Mouse (Mus musculus) cerebellum, adult 18-20 months (tissue): ENCODE measurements at regions not wholly inside any gene's neighbourhood (a gene's known extent, or its start where the extent isn't known, plus 50 kb on each side); places are given as distances from the start of the nearest gene placed in this dataset.
A peak's percentile ranks its signal among the peaks of the same experiment; 100 is the strongest.

Source experiments
- DNase-seq, 2 experiments: peaks; one replicate each; pipeline ENCODE4 v3.0.0; 2021

DNA sequence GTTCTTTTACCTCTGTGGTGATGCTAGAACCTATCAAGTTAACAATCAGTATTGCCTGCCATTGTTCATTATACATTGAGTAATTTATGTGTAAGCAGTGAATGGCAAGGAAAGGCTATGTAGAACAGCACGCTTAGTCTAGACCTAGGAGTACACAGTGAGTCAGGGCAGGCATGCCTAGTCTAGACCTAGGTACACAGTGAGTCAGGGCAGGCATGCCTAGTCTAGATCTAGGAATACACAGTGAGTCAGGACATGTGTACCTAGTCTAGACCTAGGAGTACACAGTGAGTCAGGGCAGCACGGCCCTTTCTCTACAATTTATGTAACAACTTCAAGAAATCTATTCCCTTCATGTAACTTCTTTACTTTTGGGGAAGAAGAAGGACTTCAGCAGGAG is 347.2 kb downstream of the Tmem232 start:
- no peak for DNase-seq

DNA sequence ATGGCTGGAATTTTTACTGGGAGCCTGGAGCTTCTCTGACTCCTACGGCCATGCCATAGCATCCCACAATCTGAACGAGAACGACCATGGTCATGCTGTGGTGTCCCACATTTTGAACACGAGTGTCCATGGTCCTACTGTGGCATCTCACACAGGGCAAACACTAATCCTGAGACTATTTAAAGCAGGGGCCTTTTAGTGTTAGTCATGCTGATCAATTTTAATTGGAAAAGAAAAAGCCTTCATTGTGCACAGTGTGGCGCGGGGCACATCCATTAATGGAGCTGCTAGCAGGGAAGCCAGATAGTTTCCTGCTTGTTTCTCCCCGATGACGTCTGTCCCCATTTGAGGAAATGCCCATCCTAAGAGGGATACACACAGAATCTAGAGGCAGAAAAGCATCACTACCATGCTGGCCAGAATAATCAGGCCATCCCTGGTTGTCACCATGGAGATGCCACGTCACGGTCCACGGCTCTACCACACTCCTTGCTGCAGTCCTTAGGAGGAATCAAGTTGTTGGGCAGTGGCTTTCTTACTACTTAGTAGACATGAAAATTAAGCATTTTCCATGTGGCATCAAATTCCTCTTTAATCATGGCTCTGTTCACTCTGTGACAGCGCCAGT is 348.0 kb downstream of the Tmem232 start:
- no peak for DNase-seq

DNA sequence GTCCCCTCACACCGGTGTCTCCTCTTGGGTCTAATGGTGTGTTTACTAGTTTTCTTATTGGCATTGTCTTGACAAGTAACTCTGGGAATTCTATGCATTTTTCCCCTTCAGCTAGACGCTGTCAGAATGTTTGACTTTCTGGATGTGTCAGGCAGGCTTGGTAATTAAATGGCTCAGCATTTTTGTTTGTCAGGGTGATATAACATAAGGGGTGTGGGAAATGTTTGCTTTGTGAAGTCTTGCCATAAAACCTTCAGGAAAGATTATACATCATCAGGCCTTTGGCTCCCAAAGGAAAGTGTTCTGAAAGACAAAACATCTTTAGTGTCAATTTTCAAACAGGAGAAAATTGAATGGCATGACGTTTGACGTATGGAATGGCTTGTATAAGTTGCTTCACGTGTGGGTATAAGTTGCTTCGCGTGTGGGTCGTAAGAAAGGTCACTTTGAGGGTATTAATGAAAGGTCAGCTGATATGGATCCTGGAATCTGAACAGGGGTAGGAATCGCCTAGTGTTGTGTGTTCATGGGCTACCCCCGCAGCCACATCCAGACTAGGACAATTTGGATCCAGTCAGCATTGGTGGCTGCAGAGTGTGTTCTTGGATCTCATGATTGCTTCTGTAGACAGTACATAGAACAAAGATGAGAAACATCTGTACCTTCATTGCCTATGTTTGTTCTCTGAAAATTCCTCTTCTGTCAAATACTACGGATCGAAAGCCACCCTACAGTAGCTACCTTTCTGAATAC is 349.6 kb downstream of the Tmem232 start:
- DNase-seq: no peak

DNA sequence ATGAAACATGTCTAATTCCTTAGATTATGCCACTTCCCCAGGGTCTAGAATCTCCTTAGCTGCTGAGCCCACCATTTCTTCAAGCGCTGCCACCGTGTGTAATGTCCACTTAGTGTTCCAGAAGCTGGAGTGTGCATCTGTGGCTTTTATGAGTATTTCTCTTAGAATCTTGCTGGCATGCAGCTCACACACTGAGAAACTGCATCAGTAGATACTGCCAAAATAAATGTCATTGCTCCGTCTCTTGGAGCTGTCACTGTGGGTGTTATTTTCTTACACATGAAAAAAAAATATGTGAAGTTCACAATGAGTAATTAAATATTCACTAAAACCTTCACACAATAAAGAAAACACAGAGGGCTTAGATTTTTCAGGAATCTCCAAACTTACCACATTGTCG is 345.3 kb upstream of the 4930583I09Rik start:
- DNase-seq: no peak

DNA sequence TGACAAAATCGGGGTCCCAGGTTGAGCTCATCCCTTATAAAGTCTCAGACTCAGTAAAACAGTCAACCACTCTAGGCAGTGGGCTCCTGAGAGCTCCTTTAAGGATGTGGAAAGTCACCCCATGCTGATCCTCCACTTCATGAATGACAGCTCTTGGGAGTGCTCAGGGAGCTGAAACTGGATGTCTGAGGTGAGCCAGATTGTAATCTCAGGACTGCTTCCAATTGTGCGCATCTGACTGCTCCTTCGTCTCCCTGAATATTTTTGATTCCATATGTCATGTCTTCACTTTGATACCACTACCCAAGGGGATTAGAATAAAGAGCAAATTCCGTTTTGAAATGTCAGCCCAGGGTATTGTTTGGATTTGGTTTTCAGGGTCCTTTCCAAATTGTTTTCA is 339.9 kb upstream of the 4930583I09Rik start:
- DNase-seq: no peak

DNA sequence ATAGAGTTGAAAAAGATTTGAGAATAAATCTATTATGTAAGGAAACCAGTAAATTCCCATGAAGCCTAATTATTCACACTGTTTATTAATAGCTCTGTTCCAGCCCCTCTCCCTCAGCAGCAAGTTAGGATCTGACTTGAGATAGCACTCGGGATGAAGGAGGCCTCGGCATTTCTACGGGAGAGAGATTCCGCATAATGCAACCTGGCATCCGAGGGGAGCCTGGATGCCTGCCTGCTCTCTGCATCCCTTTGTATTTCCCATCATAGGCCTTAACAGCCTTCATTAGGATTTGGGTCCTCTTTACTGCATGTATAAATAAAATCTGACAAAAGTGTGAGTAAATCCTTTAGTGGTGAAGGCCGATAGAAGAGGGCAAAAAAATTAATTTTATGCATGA is 338.2 kb upstream of the 4930583I09Rik start:
- no peak for DNase-seq

DNA sequence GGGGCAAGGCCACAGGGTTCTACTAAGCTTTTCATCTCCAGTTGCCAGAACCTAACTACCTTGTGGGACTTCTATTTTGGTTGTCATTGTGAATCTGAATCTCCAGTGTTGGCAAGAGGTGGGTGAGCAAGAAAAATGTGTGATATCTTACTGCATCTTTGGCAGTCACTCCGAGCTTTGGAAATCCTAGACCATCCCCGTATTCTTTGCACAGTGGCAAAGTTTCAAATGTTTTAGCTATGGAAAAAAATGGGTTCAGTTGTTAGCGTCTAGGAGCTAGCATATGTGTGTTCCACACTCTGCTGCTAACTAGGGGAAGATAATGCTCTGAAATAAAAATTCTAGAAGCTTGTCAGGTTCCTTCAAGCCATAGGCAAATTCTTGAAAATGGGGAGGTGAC is 337.4 kb upstream of the 4930583I09Rik start:
- no peak for DNase-seq

DNA sequence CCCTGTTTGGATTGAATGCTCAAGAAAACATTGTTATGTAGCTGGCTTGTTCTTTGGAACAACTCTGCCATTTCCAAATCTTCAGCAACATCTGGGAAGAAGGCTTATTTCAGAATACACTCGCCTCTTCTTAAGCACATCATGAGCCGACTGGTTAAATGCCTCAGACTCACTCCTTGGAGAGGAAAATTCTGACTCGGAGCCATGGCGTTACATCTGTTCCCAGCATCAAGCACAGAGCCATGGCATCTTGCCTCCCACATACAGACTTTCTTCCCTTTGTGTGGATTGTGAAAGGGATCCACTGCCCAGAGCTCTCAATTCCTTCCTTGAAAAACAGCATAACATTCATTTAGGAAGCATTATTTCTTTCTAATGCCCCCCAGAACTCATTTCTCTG is 334.8 kb upstream of the 4930583I09Rik start:
- DNase-seq: no peak

DNA sequence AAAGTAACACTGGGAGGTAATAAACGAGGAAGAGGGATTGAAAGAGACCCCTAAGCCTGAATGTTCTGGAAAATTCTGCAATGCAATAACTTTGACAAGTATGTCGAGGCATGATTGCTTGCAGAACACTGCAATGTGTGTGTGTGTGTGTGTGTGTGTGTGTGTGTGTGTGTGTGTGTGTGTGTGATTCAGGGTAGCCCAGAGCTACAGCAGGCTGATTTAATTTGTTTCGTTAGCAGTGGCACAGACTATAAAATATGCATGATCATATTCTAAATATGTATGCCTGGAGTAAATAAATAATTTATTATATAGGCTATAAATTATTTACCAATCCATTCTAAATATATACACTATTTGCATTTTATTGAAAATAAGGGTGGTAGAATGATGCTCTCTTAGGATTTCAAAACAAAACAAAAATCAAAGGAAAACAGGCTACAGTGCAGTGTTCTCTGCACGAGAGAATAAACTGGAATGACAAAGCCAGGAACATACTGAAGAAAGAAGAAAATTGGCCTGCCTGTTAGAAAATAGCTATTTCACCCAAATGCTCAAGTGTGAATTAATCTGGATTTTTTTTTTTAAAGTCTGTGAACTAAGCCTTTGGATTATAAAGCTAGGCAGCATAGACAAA is 334.2 kb upstream of the 4930583I09Rik start:
- DNase-seq: no peak

DNA sequence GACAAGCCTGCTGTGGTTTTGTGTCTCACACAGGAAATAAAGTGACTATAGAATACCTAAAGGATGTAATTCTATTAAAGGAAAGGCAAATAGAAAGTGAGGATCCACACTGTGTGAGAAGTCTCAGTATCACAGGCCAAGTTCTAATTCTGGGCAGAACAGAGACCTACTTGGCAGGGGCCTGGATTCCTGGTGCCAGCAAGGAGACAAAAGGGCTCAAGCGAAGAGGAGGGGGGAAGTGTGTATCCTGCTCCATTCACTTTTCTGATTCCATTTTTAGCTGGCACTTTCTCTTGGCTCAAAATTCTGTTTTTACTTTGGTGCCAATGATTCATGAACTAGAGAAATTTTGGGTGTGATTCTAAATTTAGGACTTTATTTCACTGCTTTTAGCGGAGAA is 310.5 kb upstream of the 4930583I09Rik start:
- peak; percentile 51 to 63 for DNase-seq

DNA sequence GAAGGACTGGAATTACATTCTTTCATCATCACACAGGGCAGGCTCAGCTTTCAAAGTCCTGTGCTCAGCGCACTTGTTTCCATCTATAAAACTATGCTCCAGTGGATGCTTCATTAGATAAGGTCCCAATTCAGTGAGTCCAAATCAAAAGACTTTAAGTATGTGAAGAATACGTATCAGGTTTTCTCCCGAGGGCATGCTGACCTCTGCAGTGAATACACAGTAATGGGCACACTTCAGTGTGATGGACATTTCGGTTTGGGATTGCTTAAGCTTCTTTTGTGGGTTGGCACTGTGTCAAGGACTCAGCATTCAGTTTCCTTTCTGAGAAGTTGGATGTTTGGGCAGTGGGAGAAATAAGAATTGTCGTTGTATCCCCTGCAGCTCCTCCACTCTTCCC is 278.8 kb upstream of the 4930583I09Rik start:
- no peak for DNase-seq

DNA sequence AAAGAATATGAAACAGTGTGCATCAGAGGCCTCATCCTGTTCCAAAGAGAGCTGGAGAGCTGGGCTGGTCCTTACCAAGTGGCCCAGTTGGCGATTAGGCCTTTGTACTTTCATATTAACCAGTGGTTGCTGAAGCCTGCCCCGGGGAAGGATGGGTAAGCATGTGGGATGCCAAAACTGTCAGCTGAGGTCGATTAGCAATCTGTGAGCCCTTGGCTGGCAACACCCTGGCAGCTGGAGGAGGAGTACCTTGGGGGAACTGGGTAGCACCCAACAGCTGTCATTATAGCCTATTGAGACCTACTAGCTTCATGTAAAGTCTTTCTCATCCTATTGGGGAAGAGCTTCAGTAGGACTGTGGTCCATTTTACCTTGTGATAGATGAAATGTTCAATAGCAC is 277.2 kb upstream of the 4930583I09Rik start:
- no peak for DNase-seq

DNA sequence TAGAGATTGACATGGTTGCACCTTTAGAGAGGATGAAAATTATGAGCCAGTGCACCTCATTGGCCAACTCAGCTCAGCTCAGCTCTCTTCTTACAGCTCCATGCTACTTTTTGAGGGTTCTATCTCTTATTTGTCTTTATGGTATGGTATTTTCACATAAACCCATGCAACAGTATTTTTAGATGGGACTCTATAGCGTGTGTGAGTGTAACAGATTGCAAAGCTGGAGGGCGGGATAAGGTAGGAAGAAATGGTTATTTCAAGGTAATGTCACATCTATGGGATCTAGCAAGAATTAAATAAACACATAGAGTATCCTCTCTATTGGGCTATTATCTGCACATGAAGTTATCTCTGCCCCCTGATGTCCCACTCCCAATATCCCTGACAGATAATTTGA is 269.8 kb upstream of the 4930583I09Rik start:
- no peak for DNase-seq

DNA sequence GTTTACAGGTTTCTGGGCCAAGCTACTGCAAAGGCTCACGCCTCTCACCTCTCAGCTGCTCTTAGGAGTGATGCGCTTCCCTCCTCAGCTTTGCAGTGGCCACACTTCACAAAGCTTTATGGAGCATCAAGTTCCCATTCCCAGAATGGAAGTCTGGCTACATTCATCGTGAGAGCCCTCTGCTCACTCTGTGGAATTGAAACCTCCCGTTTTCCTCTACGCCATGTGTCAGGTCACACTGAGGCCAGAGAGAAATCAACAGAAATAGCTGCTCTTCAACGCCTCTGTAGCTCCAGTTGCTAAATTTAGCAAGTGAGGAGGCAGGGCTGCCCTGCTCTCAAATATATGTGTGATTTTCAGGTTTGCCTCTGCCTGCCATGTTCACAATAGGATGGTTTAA is 265.3 kb upstream of the 4930583I09Rik start:
- no peak for DNase-seq

DNA sequence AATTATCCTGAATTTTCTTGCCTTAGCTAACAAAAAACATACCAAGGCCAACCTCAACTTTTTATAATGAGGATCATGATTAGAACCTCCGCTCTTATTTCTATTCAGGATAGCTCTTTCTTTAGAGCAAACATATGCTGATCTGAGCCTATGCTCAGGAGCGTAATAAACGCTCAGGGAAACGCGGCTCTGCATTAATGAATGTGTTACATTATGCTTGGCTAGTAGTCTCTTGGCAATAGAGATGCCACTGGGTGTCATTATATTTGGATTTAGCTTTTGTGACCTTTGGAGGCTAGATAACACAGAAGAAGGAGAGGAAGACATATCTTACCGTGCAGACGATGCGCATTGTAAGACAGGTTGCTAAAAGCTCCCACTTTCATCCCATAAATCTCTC is 246.4 kb upstream of the 4930583I09Rik start:
- no peak for DNase-seq

DNA sequence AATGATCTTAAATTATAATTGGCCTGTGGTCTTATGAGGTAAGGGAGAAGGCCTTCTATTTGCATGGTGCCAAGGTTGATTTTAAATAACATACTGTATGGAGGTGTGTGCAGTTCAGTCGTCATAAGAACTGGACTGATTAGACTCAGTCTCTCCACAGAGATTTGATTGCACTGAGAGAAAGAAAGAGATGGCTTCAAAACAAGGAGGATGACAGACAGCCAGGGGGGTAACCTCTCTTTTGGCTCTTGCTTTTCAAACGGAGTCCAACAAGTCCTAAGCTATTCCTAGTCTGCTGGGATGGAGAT is 245.9 kb upstream of the 4930583I09Rik start:
- DNase-seq: no peak

DNA sequence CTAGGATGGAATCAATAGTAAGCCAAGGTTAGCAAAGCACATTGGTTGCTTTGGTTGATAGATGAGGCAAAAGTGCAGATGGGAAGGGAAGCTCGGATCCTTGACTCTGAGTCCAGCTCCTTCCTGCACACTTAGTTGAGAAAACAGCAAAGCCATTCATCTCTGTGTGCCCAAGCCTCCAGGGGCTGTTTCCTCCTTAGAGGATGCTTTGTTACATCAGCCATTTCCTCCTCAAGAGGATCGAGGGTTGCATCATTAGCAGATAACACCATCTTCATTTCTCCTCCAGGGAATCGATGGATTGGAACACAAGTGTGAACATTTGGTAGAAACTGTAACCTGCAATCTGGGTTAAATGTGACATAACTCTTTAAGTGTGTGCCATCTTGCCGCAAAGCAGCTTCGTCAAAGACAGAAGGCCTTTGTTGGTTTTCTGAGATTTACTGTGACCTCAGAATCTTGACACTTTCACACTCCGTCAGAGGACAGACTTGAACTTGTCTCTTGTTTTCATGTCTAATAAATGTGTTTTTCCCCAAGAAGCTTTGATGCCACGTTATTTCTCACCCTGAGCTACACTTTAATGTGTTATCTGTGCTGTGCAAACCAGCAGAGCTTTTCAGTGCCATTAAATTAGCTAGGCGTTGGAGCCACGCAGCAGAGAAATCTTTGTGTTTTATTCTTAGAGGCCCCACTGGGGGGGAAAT is 245.4 kb upstream of the 4930583I09Rik start:
- DNase-seq: no peak

DNA sequence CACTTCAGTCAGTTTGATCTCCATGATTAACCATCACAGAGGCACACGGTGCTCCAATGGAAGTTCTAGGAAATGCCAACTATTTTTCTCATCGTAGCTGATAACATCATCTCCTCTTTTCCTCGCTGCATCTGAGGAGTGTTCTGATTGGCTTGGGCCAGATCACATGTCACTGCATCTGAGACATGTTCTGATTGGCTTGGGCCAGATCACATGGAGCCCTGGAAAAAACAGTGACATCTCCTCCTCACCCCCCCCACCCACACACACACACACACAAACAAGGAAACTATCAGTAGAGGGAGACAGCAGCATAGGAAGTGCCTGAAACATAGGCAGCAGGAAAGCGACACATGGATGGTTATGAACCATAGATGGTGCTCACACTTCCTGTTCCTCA is 239.0 kb upstream of the 4930583I09Rik start:
- DNase-seq: no peak

DNA sequence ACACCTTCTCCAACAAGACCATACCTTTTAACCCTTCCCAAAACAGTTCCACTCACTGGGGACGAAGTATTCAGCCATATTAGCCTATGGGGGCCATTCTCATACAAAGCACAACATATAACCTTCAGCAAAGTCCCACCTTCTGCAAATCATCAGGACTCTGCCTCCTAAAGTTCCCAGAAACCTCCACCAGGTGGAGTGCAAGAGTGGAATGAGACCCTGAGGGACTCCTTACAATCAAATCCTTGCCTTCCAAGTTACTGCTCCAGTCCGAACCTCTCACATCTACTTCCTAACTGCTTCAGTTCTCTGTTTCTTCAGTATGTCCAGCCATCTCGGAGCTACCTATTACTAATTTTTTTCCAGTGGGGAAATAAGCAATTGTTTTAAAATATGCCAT is 235.2 kb upstream of the 4930583I09Rik start:
- no peak for DNase-seq

DNA sequence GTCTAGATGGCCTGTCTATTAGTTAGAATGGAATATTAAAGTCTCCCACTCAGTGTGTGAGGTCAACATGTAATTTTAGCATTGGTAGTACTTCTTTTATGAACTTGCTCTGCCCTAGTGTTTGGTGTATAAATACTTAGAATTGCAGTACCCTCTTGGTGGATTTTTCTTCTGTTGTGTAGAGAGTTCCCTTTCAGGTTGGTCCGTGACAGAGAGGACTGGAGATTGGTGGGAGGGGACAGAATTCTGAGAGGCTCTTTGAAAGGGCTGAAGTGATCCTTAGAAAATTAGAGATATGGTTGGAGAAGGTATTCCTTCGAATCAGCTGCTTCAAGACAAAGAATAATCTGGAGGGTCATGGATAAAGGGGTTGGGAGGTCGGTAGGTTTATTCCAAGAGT is 230.3 kb upstream of the 4930583I09Rik start:
- DNase-seq: no peak

DNA sequence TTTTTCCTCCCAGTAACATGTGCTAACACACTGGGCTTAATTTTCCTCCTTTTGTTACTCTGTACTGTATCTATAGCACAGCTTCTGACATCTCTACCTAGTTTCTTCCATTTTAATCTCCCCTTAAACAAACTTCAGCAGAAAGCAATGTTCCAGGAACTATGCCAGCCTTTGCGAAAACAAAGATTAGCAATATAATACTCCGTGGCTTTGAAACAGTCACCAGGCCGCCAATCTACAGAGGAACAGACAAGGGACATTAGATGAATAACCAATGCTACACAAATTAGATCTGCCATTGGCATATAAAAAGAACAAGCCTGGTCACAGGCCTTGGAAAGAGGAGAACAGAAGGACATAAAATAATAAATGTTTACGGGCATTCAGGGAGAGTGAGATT is 220.2 kb upstream of the 4930583I09Rik start:
- no peak for DNase-seq

DNA sequence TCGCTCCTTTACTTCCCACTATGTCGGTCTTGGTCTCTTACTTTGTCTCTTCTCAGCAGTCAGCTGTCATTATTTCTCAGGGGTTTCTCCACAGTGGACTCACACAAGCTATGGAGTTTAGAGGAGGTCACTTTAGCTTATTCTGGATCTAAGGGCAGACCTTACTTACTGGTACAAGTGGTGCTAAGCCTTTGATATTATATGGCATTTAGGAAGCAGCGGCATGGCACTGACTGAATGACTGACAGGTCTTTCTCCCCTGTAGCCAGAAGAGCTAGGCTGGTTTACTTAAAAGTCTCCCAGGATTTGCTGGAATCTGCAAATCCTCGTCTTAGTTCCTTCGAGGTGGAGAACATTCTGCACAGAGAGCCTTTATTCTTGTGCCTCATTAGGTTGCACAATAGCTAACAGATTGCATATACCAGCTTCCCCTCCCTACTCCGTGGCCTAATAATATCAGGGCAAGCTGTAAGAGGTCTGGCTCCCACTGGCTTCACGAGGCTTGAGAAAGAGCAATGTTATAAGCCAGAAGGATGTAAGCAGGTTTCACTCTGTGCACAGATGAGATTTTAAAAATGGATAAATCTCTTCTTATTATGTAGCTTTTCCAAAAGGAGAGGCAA is 214.1 kb upstream of the 4930583I09Rik start:
- peak; percentile 7 to 25 for DNase-seq

DNA sequence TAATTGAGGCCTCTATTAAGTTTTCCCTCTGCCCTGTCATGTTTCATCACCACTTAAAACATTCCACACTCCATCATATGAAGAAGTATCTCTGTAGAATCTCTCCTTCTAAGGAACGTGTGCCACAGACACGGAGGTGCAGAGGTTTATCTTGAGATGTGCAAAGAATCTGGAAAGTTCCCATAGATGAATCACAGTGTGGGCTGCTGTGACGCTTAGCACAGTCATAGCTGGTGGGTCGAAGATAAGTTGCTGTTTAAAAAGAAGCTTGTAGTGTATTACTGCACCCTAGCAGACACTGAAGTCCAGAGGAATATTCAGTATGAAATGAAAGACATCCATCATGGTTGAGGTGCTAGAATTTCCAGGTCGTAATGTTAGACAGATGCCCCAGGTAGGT is 179.9 kb upstream of the 4930583I09Rik start:
- no peak for DNase-seq

DNA sequence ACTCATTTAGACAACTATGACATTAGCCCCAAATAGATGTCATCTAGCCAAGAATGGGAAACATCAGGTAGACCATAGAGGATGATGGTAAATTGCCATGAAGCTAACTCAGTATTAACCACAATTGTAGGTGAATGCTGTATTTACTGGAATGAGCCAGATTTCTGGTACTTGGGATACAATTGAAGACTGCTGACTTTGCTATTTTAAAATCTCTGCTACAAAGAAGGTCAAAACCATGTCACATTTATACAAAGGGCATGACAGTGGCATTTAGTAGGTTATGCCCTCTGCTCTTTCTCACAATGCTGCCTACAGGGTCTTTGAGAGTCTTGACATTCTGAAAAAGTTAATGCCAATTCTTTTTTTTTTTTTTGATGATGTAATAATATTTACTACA is 178.8 kb upstream of the 4930583I09Rik start:
- DNase-seq: no peak
